Mouse (Mus musculus) brain, embryonic 14.5 days (tissue): ENCODE measurements around the gene Ccm2.

Experiments used
- CTCF ChIP-seq: fragments of 200-500 bp; IDR thresholded peaks from 2 replicates; pipeline ENCODE4 v1.5.1; 2012; ENCODE audit warnings: inconsistent platforms, mild to moderate bottlenecking, moderate library complexity, borderline replicate concordance; ENCODE audit not compliant: insufficient read depth, insufficient read length; ENCODE audit errors: extremely low read depth
- POLR2A ChIP-seq: fragments of 200-500 bp; IDR thresholded peaks from 2 replicates; pipeline ENCODE4 v1.6.1; 2012; ENCODE audit warnings: mild to moderate bottlenecking, inconsistent platforms, borderline replicate concordance; ENCODE audit not compliant: poor library complexity, insufficient read depth, insufficient read length, severe bottlenecking; ENCODE audit errors: extremely low read depth

GRCm38 (mm10) chr11:6587249-6587940 is 40.7 kb downstream of the Ccm2 start:
- TF ChIP-seq CTCF (no peak), POLR2A (no peak)
